Mouse (Mus musculus): ENCODE measurements around the gene Jund.
A peak's percentile ranks its signal among the peaks of the same experiment; 100 is the strongest.

The Jund gene

GRCm38 (mm10) chr8:70724216-70724615 is 25.5 kb downstream of the Jund start:
- no peak for DNase-seq (ENCODE audit: low read depth, low spot score)

- no peak for DNase-seq (ENCODE audit: low read depth, low spot score)
These were observed 27.2 kb downstream of the Jund start for GRCm38 (mm10) chr8:70725792-70726447.

GRCm38 (mm10) chr8:70726721-70727120 is 28.0 kb downstream of the Jund start:
- DNase-seq (ENCODE audit: low read depth, low spot score) = no peak

- peak; percentile 67 for DNase-seq (ENCODE audit: low read depth, low spot score)
These were observed 31.2 kb downstream of the Jund start for GRCm38 (mm10) chr8:70729808-70730475.

GRCm38 (mm10) chr8:70730956-70731355 is 32.2 kb downstream of the Jund start:
- DNase-seq (ENCODE audit: low read depth, low spot score) = no peak

GRCm38 (mm10) chr8:70737705-70738104 is 39.0 kb downstream of the Jund start:
- no peak for DNase-seq (ENCODE audit: low read depth, low spot score)

GRCm38 (mm10) chr8:70738211-70738610 is 39.5 kb downstream of the Jund start:
- DNase-seq (ENCODE audit: low read depth, low spot score) = no peak

- DNase-seq (ENCODE audit: low read depth, low spot score) = no peak
These were observed 42.9 kb downstream of the Jund start for GRCm38 (mm10) chr8:70741661-70742060.

- no peak for DNase-seq (ENCODE audit: low read depth, low spot score)
These were observed 43.4 kb downstream of the Jund start for GRCm38 (mm10) chr8:70742176-70742575.

- DNase-seq (ENCODE audit: low read depth, low spot score) = peak; percentile 53
These were observed 44.4 kb downstream of the Jund start for GRCm38 (mm10) chr8:70742981-70743655.

GRCm38 (mm10) chr8:70743656-70744590 is 45.2 kb downstream of the Jund start:
- DNase-seq (ENCODE audit: low read depth, low spot score) = peak; percentile 70

- DNase-seq (ENCODE audit: low read depth, low spot score) = peak; percentile 57
These were observed 46.1 kb downstream of the Jund start for GRCm38 (mm10) chr8:70744806-70745205.

- no peak for DNase-seq (ENCODE audit: low read depth, low spot score)
These were observed 47.0 kb downstream of the Jund start for GRCm38 (mm10) chr8:70745691-70746220.

- no peak for DNase-seq (ENCODE audit: low read depth, low spot score)
These were observed 47.9 kb downstream of the Jund start for GRCm38 (mm10) chr8:70746676-70747075.

- DNase-seq (ENCODE audit: low read depth, low spot score) = no peak
These were observed 48.6 kb downstream of the Jund start for GRCm38 (mm10) chr8:70747211-70747890.

GRCm38 (mm10) chr8:70748246-70749096 is 49.7 kb downstream of the Jund start:
- no peak for DNase-seq (ENCODE audit: low read depth, low spot score)

- DNase-seq (ENCODE audit: low read depth, low spot score) = no peak
These were observed 50.4 kb downstream of the Jund start for GRCm38 (mm10) chr8:70749097-70749674.

Measured in CD4-positive, CD25-positive, alpha-beta regulatory T cell, adult 2 months (primary cell).